In the genomic region with DNA sequence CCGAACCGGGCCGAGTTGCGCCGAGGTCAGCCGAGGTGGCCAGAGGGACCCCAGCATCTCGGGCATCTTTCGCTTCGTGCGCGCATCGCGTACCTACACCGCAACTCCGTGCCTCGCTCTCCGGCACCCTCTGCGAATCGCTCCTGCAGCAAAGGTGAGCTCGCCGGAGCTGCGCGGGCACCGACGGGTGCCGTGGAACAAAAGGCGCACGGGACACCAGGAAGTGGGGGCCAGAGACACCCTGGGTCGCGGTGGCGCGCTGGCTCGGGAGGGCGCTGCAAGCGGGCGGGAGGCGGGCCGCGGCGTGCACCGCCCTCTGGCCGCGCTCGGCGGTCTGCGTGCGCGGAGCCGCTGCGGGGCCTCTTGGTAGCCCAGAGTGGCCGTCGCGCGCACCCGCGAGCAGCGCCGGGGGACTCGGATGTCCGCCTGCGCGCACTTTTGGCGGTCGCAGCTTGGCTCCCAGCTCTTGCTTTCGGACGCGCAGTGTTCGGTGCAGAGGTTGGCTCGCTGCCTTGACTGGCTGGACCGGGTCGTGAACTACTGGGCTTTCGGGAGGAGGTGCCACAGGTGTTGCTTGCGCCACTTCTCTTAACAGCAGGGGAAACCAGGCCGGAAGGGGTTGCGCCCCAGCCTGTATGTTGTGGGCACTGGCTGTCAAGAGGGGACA, we compare ENCODE assay signal across 8 mouse cellular contexts. TPM values are rescaled to one million over a fixed set of nuclear protein-coding genes. Genes with fewer than 3 reads are reported as not detected.
A peak's percentile ranks its signal among the peaks of the same experiment; 100 is the strongest.
DNase-seq lines count a peak whose midpoint lies in the region; ATAC-seq and TF ChIP-seq lines count a peak whose summit lies in the region.

No protein-coding gene starts in this region.

- no peaks in the 10 kb centered on the region for H3K36me3 ChIP-seq in embryonic facial prominence, embryonic 11.5 days (replicated peaks; ENCODE audit: control insufficient read depth, insufficient read depth, low read depth, low read length)
- H3K36me3 ChIP-seq in heart, embryonic 12.5 days: peaks cover 21% of the 10 kb centered on the region
- peaks cover 13% of the 10 kb centered on the region for H3K36me3 ChIP-seq in kidney, embryonic 15.5 days
- peaks cover 20% of the 10 kb centered on the region for H3K36me3 ChIP-seq in liver, embryonic 15.5 days (replicated peaks)
- no peaks in the 10 kb centered on the region for H3K36me3 ChIP-seq in neural tube, embryonic 13.5 days
- H3K36me3 ChIP-seq in stomach, postnatal 0 days (ENCODE audit: control insufficient read depth, insufficient read depth, low read length): peaks cover 4% of the 10 kb centered on the region; the same call in 1 of the 2 replicates

- WGBS in embryonic facial prominence, embryonic 11.5 days: under 1% methylated on average over 75 of the region's 75 CpGs
- WGBS in heart, embryonic 12.5 days: under 1% methylated on average over 75 of the region's 75 CpGs
- WGBS in kidney, embryonic 15.5 days: under 1% methylated on average over 75 of the region's 75 CpGs
- WGBS in liver, embryonic 15.5 days (ENCODE audit: insufficient replicate concordance): under 1% methylated on average over 64 of the region's 75 CpGs
- WGBS in neural tube, embryonic 13.5 days: under 1% methylated on average over 75 of the region's 75 CpGs
- under 1% methylated on average over 75 of the region's 75 CpGs for WGBS in stomach, postnatal 0 days

- H3K4me2 ChIP-seq in embryonic facial prominence, embryonic 11.5 days (ENCODE audit: low read depth, low read length): peak overlapping the region; percentile 94
- peak overlapping the region; percentile 88 for H3K4me2 ChIP-seq in heart, embryonic 12.5 days
- H3K4me2 ChIP-seq in kidney, embryonic 15.5 days: peak overlapping the region; percentile 96
- peak overlapping the region; percentile 80 for H3K4me2 ChIP-seq in liver, embryonic 15.5 days
- H3K4me2 ChIP-seq in neural tube, embryonic 13.5 days: peak overlapping the region; percentile 98
- peak overlapping the region; percentile 74 for H3K4me2 ChIP-seq in stomach, postnatal 0 days (replicated peaks; ENCODE audit: low read depth)

- no peak for TF ChIP-seq EP300 in stomach, postnatal 0 days (optimal IDR thresholded peaks at IDR 0.05)

- peak overlapping the region; percentile 66 for H3K9ac ChIP-seq in embryonic facial prominence, embryonic 11.5 days (replicated peaks; ENCODE audit: low read length)
- peak overlapping the region; percentile 85 for H3K9ac ChIP-seq in heart, embryonic 12.5 days
- H3K9ac ChIP-seq in kidney, embryonic 15.5 days: peak overlapping the region; percentile 68
- H3K9ac ChIP-seq in liver, embryonic 15.5 days: peak overlapping the region; percentile 42
- peak overlapping the region; percentile 77 for H3K9ac ChIP-seq in neural tube, embryonic 13.5 days
- peak overlapping the region; percentile 68 for H3K9ac ChIP-seq in stomach, postnatal 0 days (ENCODE audit: low read length)

- peak; percentile 70 for ATAC-seq in embryonic facial prominence, embryonic 11.5 days (replicated peaks; ENCODE audit: insufficient number of reproducible peaks, low FRiP score, low TSS enrichment, low read depth)
- ATAC-seq in heart, embryonic 12.5 days (ENCODE audit: insufficient number of reproducible peaks, low FRiP score): peak; percentile 81
- peak; percentile 83 for ATAC-seq in kidney, embryonic 15.5 days (replicated peaks; ENCODE audit: low FRiP score)
- peak; percentile 72 for ATAC-seq in liver, embryonic 15.5 days (ENCODE audit: insufficient read depth)
- ATAC-seq in neural tube, embryonic 13.5 days (ENCODE audit: low read depth): peak; percentile 88
- ATAC-seq in stomach, postnatal 0 days (ENCODE audit: low FRiP score, low TSS enrichment): peak; percentile 85

- H3K4me3 ChIP-seq in embryonic facial prominence, embryonic 11.5 days (ENCODE audit: low read depth, low read length): peak overlapping the region; percentile 64
- peak overlapping the region; percentile 88 for H3K4me3 ChIP-seq in heart, embryonic 12.5 days
- H3K4me3 ChIP-seq in kidney, embryonic 15.5 days (replicated peaks): peak overlapping the region; percentile 82
- peak overlapping the region; percentile 64 for H3K4me3 ChIP-seq in liver, embryonic 15.5 days (replicated peaks)
- peak overlapping the region; percentile 81 for H3K4me3 ChIP-seq in neural tube, embryonic 13.5 days
- H3K4me3 ChIP-seq in stomach, postnatal 0 days (ENCODE audit: low read depth, low read length): peak overlapping the region; percentile 74

- peak overlapping the region; percentile 36; the same call in 1 of the 2 replicates for H3K27ac ChIP-seq in embryonic facial prominence, embryonic 11.5 days (replicated peaks; ENCODE audit: low read depth, low read length)
- peak overlapping the region; percentile 55 for H3K27ac ChIP-seq in heart, embryonic 12.5 days (ENCODE audit: poor library complexity, severe bottlenecking)
- H3K27ac ChIP-seq in kidney, embryonic 15.5 days: peak overlapping the region; percentile 86
- peak overlapping the region; percentile 79 for H3K27ac ChIP-seq in liver, embryonic 15.5 days (replicated peaks)
- H3K27ac ChIP-seq in neural tube, embryonic 13.5 days (replicated peaks): 0 out of 2 replicates have a peak overlapping the region, but pooled peaks have one; percentile 23
- peak overlapping the region; percentile 81 for H3K27ac ChIP-seq in stomach, postnatal 0 days (replicated peaks)

- no peaks in the 10 kb centered on the region for H3K9me3 ChIP-seq in embryonic facial prominence, embryonic 11.5 days (replicated peaks; ENCODE audit: control insufficient read depth, low read length)
- H3K9me3 ChIP-seq in heart, embryonic 12.5 days (replicated peaks): no peaks in the 10 kb centered on the region
- H3K9me3 ChIP-seq in kidney, embryonic 15.5 days (replicated peaks): no peaks in the 10 kb centered on the region
- H3K9me3 ChIP-seq in liver, embryonic 15.5 days (replicated peaks): no peaks in the 10 kb centered on the region
- no peaks in the 10 kb centered on the region for H3K9me3 ChIP-seq in neural tube, embryonic 13.5 days
- no peaks in the 10 kb centered on the region for H3K9me3 ChIP-seq in stomach, postnatal 0 days (ENCODE audit: control insufficient read depth, low read length)

- no peaks in the 10 kb centered on the region; the same call in 1 of the 2 replicates for H3K4me1 ChIP-seq in embryonic facial prominence, embryonic 11.5 days (ENCODE audit: control insufficient read depth, insufficient read depth, low read length)
- H3K4me1 ChIP-seq in heart, embryonic 12.5 days (replicated peaks): peaks cover 5% of the 10 kb centered on the region
- peaks cover 19% of the 10 kb centered on the region for H3K4me1 ChIP-seq in kidney, embryonic 15.5 days
- peaks cover 32% of the 10 kb centered on the region for H3K4me1 ChIP-seq in liver, embryonic 15.5 days (replicated peaks)
- H3K4me1 ChIP-seq in neural tube, embryonic 13.5 days (replicated peaks): peaks cover 10% of the 10 kb centered on the region
- 0 out of 2 replicates have a peak, but pooled peaks cover 3% of the 10 kb centered on the region for H3K4me1 ChIP-seq in stomach, postnatal 0 days (replicated peaks; ENCODE audit: control insufficient read depth, insufficient read depth)

- TF ChIP-seq CTCF in stomach, postnatal 0 days (IDR thresholded peaks at IDR 0.05; ENCODE audit: low read depth): peak; percentile 32; the same call in 1 of the 2 replicates

- H3K27me3 ChIP-seq in embryonic facial prominence, embryonic 11.5 days (ENCODE audit: control insufficient read depth, insufficient read depth, low read length): no peaks in the 10 kb centered on the region
- peaks cover 6% of the 10 kb centered on the region for H3K27me3 ChIP-seq in heart, embryonic 12.5 days (replicated peaks)
- peaks cover 12% of the 10 kb centered on the region; the same call in 1 of the 2 replicates for H3K27me3 ChIP-seq in kidney, embryonic 15.5 days
- peaks cover 43% of the 10 kb centered on the region for H3K27me3 ChIP-seq in liver, embryonic 15.5 days
- H3K27me3 ChIP-seq in neural tube, embryonic 13.5 days: peaks cover 35% of the 10 kb centered on the region
- H3K27me3 ChIP-seq in stomach, postnatal 0 days (ENCODE audit: control insufficient read depth, insufficient read depth, low read length): no peaks in the 10 kb centered on the region

- peak; percentile 55 for DNase-seq in 3T3-L1 (ENCODE audit: low read depth, low spot score)
- peak; percentile 91 for DNase-seq in adrenal gland, adult 2 months
- peak; percentile 79 for DNase-seq in embryonic facial prominence, embryonic 11.5 days (ENCODE audit: low spot score)
- DNase-seq in stomach, postnatal 0 days (ENCODE audit: low spot score): peak; percentile 84

RNA-seq across cellular contexts. Expression of a gene that starts 0.4 kb away (rescaled TPM):
- total RNA-seq in adrenal gland, adult 2 months (2021): 10 to 100 TPM; 22.7 to 35.5 TPM
- polyA plus RNA-seq in adrenal gland, adult 2 months (2012; rRNA removed): 43.7 and 59.0 TPM in 2 replicates
- 7.0 and 7.7 TPM in 2 replicates for polyA plus RNA-seq in embryonic facial prominence, embryonic 11.5 days (2014; fragmentation: Nextera tagmentation; extraction: Ambion mirVana)
- polyA plus RNA-seq in heart, embryonic 12.5 days (2016; fragmentation: Nextera tagmentation; extraction: Ambion mirVana): 9.8 and 11.3 TPM in 2 replicates
- polyA plus RNA-seq in kidney, embryonic 15.5 days (2015; fragmentation: Nextera tagmentation; extraction: Ambion mirVana): 12.6 and 15.3 TPM in 2 replicates
- polyA plus RNA-seq in liver, embryonic 15.5 days (2015; fragmentation: Nextera tagmentation; extraction: Ambion mirVana): 11.9 and 13.6 TPM in 2 replicates
- polyA plus RNA-seq in neural tube, embryonic 13.5 days (2015; fragmentation: Nextera tagmentation; extraction: Ambion mirVana): 3.5 and 3.7 TPM in 2 replicates
- 18.7 and 25.7 TPM in 2 replicates for polyA plus RNA-seq in stomach, postnatal 0 days (2015; fragmentation: Nextera tagmentation; extraction: Ambion mirVana)

RNA-seq across cellular contexts. Expression of a gene that starts 2.7 kb away (rescaled TPM):
- under 1 TPM; 0.43 to 0.45 TPM for total RNA-seq in adrenal gland, adult 2 months (2021)
- 1.4 and 1.5 TPM in 2 replicates for polyA plus RNA-seq in adrenal gland, adult 2 months (2012; rRNA removed)
- not detected in 2 replicates for polyA plus RNA-seq in embryonic facial prominence, embryonic 11.5 days (2014; fragmentation: Nextera tagmentation; extraction: Ambion mirVana)
- 0.22 TPM in 1 of 2 replicates, not detected in the other for polyA plus RNA-seq in heart, embryonic 12.5 days (2016; fragmentation: Nextera tagmentation; extraction: Ambion mirVana)
- 0.23 TPM in 1 of 2 replicates, not detected in the other for polyA plus RNA-seq in kidney, embryonic 15.5 days (2015; fragmentation: Nextera tagmentation; extraction: Ambion mirVana)
- polyA plus RNA-seq in liver, embryonic 15.5 days (2015; fragmentation: Nextera tagmentation; extraction: Ambion mirVana): 0.16 TPM in 1 of 2 replicates, not detected in the other
- not detected in 2 replicates for polyA plus RNA-seq in neural tube, embryonic 13.5 days (2015; fragmentation: Nextera tagmentation; extraction: Ambion mirVana)
- polyA plus RNA-seq in stomach, postnatal 0 days (2015; fragmentation: Nextera tagmentation; extraction: Ambion mirVana): 0.17 TPM in 1 of 2 replicates, not detected in the other

RNA-seq across cellular contexts. Expression of a gene that starts 49.7 kb away (rescaled TPM):
- not detected for total RNA-seq in adrenal gland, adult 2 months (2021)
- polyA plus RNA-seq in adrenal gland, adult 2 months (2012; rRNA removed): 0.06 and 0.12 TPM in 2 replicates
- not detected in 2 replicates for polyA plus RNA-seq in embryonic facial prominence, embryonic 11.5 days (2014; fragmentation: Nextera tagmentation; extraction: Ambion mirVana)
- polyA plus RNA-seq in heart, embryonic 12.5 days (2016; fragmentation: Nextera tagmentation; extraction: Ambion mirVana): not detected in 2 replicates
- not detected in 2 replicates for polyA plus RNA-seq in kidney, embryonic 15.5 days (2015; fragmentation: Nextera tagmentation; extraction: Ambion mirVana)
- not detected in 2 replicates for polyA plus RNA-seq in liver, embryonic 15.5 days (2015; fragmentation: Nextera tagmentation; extraction: Ambion mirVana)
- not detected in 2 replicates for polyA plus RNA-seq in neural tube, embryonic 13.5 days (2015; fragmentation: Nextera tagmentation; extraction: Ambion mirVana)
- not detected in 2 replicates for polyA plus RNA-seq in stomach, postnatal 0 days (2015; fragmentation: Nextera tagmentation; extraction: Ambion mirVana)

Comparison
In these comparisons a context has a peak if more than half of its experiments do, and no peak if none do; other contexts are left out.
1. Peak in every context shown above with its lines: DNase-seq, ATAC-seq, H3K4me3 ChIP-seq and H3K27ac ChIP-seq.
2. H3K27ac ChIP-seq: peak in every context shown above with its lines; median percentile 86 in kidney, embryonic 15.5 days; 81 in stomach, postnatal 0 days; 79 in liver, embryonic 15.5 days; 55 in heart, embryonic 12.5 days; 36 in embryonic facial prominence, embryonic 11.5 days; 23 in neural tube, embryonic 13.5 days.